Mouse (Mus musculus) limb, embryonic 15.5 days (tissue): ENCODE measurements around the gene Serpina1e. TPM values are rescaled to one million over a fixed set of nuclear protein-coding genes. Genes with fewer than 3 reads are reported as not detected.

Experiments
- ATAC-seq: fragments of 200-750 bp; cut with Nextera tagmentation; 2 replicates; pipeline ENCODE4 v1.8.0; 2017; ENCODE audit warnings: low read depth, moderate TSS enrichment; ENCODE audit not compliant: insufficient number of reproducible peaks, low FRiP score, low TSS enrichment
- H3K27ac ChIP-seq: fragments of 300-500 bp; sonication (generic); 2 replicates; pipeline ENCODE4 v1.5.1; 2015; ENCODE audit warnings: moderate library complexity, mild to moderate bottlenecking, inconsistent platforms
- H3K27me3 ChIP-seq: fragments of 300-500 bp; sonication (generic); 2 replicates; pipeline ENCODE4 v1.6.1; 2015; ENCODE audit warnings: inconsistent platforms
- H3K36me3 ChIP-seq: fragments of 300-500 bp; sonication (generic); 2 replicates; pipeline ENCODE4 v1.6.1; 2015; ENCODE audit warnings: inconsistent platforms
- H3K4me1 ChIP-seq: fragments of 300-500 bp; sonication (generic); 2 replicates; pipeline ENCODE4 v1.6.1; 2015; ENCODE audit warnings: inconsistent platforms
- H3K4me2 ChIP-seq: fragments of 300-500 bp; sonication (generic); 2 replicates; pipeline ENCODE4 v1.6.1; 2015; ENCODE audit warnings: mild to moderate bottlenecking, inconsistent platforms
- H3K4me3 ChIP-seq: fragments of 300-500 bp; sonication (generic); 2 replicates; pipeline ENCODE4 v1.5.1; 2015; ENCODE audit warnings: mild to moderate bottlenecking, inconsistent platforms
- H3K9ac ChIP-seq: fragments of 300-500 bp; sonication (generic); 2 replicates; pipeline ENCODE4 v1.6.1; 2015; ENCODE audit warnings: inconsistent platforms
- H3K9me3 ChIP-seq: fragments of 300-500 bp; sonication (generic); 2 replicates; pipeline ENCODE4 v1.6.1; 2016; ENCODE audit warnings: inconsistent platforms
- WGBS: fragments of 180-500 bp; shearing (Covaris S2); methylation state at CpG from one replicate; pipeline ENCODE4 v1.1.7; 2015; 5-methylcytosine and 5-hydroxymethylcytosine counted together
- polyA plus RNA-seq: library from polyadenylated mRNA; unstranded; fragments of >200 nt; fragmentation: Nextera tagmentation; extraction: Ambion mirVana; gene quantifications from 2 replicates; pipeline ENCODE4 v1.2.1, GENCODE M21; 2015

Gene Serpina1e
- 0.12 and 0.82 TPM in 2 replicates for polyA plus RNA-seq

DNA sequence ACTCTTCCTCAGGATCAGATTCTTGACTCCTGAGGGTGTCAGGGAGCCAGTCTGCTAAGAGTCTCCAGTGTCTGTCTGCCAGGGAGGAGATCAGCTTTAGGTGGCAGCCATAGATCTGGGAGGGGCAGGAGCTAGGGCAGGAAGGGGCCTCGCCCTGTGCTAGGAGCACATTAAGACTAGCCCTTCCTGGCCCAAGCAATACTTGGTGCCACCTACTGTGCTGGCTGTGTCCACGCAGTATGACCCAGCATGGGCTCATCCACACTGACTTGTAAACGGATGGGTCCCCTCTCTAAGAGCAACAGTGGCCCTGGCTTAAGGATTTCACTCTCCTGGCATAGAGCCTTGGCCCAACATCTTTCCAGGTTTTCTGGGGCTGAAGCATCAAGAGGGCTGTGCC lies at the start of gene Serpina1e:
TSS of gene Serpina1e (minus strand) at position 178 of the 400 bp plus-strand sequence.
- H3K36me3 ChIP-seq = no peaks in the 10 kb centered on the region
- ATAC-seq = no peak
- H3K9me3 ChIP-seq = no peaks in the 10 kb centered on the region
- no peak within 1 kb of the TSS for H3K4me3 ChIP-seq
- no peak within 1 kb of the TSS for H3K9ac ChIP-seq
- no peaks in the 10 kb centered on the region for H3K27me3 ChIP-seq
- WGBS = 74% methylated on average over 3 of the region's 3 CpGs
- H3K4me2 ChIP-seq = no peak within 1 kb of the TSS
- H3K4me1 ChIP-seq = no peaks in the 10 kb centered on the region
- H3K27ac ChIP-seq = no peak within 1 kb of the TSS

- Histone ChIP-seq H3K4me1 (peaks cover 3% of the 10 kb centered on the region; the same call in 1 of the 2 replicates), H3K9me3 (no peaks in the 10 kb centered on the region), H3K4me3 (no peak overlapping the region), H3K27me3 (no peaks in the 10 kb centered on the region), H3K9ac (no peak overlapping the region), H3K36me3 (no peaks in the 10 kb centered on the region), H3K4me2 (no peak overlapping the region), H3K27ac (no peak overlapping the region)
- WGBS = 75% methylated on average over 5 of the region's 5 CpGs
- ATAC-seq = no peak
These were observed 45.9 kb upstream of the Serpina1e start for GRCm38 (mm10) chr12:104004689-104005088.

GRCm38 (mm10) chr12:104003238-104003612 lies 44.5 kb upstream of the Serpina1e start:
- H3K4me3 ChIP-seq = no peak overlapping the region
- peaks cover 3% of the 10 kb centered on the region; the same call in 1 of the 2 replicates for H3K4me1 ChIP-seq
- H3K9ac ChIP-seq = no peak overlapping the region
- 52% methylated on average over 4 of the region's 4 CpGs for WGBS
- H3K27me3 ChIP-seq = no peaks in the 10 kb centered on the region
- H3K9me3 ChIP-seq = no peaks in the 10 kb centered on the region
- H3K36me3 ChIP-seq = no peaks in the 10 kb centered on the region
- H3K27ac ChIP-seq = no peak overlapping the region
- ATAC-seq = no peak
- no peak overlapping the region for H3K4me2 ChIP-seq

DNA sequence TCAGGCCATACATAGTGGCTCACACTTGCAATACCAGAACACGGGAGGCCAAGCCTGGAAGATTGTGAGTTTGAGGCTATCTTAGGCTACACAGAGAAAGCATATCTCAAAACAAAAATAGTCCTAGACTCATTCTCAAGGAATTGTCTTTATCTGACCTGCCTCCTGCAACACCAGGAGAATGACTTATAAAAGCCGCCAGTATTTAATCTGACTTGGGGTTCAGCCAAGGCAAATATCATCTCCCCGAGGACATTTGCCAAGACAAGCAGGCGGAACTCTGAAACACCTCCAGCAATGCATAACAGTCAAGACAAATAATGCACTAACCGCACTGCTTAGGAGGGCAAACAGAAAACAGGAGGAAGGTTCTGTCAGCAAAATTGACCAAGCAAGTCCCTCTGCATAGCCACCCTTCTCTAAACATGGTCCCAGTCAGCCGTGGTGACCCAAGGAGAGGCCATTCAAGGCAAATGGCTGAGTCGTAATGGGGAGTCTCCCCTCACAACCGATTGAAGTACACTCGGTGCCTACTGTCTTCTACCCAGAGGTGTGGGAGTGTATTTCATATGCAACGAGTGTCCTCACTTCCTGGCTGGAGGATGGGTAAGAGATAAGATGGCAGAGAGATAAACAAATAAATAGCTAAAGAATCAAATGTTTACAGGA lies 43.9 kb upstream of the Serpina1e start:
- ATAC-seq = no peak
- no peaks in the 10 kb centered on the region for H3K36me3 ChIP-seq
- no peak overlapping the region for H3K4me3 ChIP-seq
- H3K9me3 ChIP-seq = no peaks in the 10 kb centered on the region
- WGBS = 58% methylated on average over 10 of the region's 10 CpGs
- H3K27me3 ChIP-seq = no peaks in the 10 kb centered on the region
- no peak overlapping the region for H3K9ac ChIP-seq
- no peak overlapping the region for H3K27ac ChIP-seq
- H3K4me1 ChIP-seq = peaks cover 3% of the 10 kb centered on the region; the same call in 1 of the 2 replicates
- H3K4me2 ChIP-seq = no peak overlapping the region

DNA sequence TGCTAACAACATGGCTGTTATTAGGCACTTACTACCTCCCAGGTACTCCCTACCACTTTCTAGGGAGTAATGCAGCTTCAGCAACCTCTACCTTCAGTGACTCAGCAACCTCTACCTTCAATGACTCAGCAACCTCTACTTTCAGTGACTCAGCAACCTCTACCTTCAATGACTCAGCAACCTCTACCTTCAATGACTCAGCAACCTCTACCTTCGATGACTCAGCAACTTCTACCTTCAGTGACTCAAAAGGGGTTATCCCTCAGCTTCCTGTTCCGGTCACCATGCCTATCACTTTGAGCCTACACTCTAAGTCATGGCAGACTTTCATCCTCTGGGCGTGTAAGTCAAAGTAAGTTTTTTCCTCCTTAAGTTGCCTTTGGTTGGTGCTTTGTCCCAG lies 41.8 kb upstream of the Serpina1e start:
- Histone ChIP-seq H3K27me3 (no peaks in the 10 kb centered on the region), H3K4me2 (no peak overlapping the region), H3K9ac (no peak overlapping the region), H3K4me1 (peaks cover 3% of the 10 kb centered on the region; the same call in 1 of the 2 replicates), H3K4me3 (no peak overlapping the region), H3K36me3 (no peaks in the 10 kb centered on the region), H3K9me3 (no peaks in the 10 kb centered on the region), H3K27ac (no peak overlapping the region)
- WGBS = 85% methylated on average over 3 of the region's 3 CpGs
- no peak for ATAC-seq

DNA sequence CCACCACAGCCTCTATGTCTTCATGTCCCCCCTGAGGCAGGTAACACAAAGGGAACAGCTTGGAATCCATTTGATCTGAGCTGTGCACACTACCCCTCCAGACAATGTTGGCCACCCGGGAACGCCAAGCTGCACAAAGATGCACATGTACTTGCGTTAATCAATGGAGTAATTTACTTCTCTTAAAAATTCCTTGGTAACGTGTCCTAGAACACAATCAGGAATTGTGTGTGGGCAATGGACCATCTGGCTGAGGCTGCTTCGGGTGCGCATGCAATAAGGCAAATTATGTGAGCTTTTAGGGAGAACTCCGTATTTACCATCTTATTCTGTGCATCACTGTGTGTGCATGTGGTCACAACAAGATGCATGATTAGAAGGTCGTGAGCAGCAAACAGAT lies 40.8 kb upstream of the Serpina1e start:
- Histone ChIP-seq H3K4me2 (no peak overlapping the region), H3K4me3 (no peak overlapping the region), H3K27me3 (0 out of 2 replicates have a peak, but pooled peaks cover 2% of the 10 kb centered on the region), H3K27ac (no peak overlapping the region), H3K9me3 (no peaks in the 10 kb centered on the region), H3K4me1 (peaks cover 3% of the 10 kb centered on the region; the same call in 1 of the 2 replicates), H3K36me3 (no peaks in the 10 kb centered on the region), H3K9ac (no peak overlapping the region)
- no peak for ATAC-seq
- 82% methylated on average over 8 of the region's 8 CpGs for WGBS

DNA sequence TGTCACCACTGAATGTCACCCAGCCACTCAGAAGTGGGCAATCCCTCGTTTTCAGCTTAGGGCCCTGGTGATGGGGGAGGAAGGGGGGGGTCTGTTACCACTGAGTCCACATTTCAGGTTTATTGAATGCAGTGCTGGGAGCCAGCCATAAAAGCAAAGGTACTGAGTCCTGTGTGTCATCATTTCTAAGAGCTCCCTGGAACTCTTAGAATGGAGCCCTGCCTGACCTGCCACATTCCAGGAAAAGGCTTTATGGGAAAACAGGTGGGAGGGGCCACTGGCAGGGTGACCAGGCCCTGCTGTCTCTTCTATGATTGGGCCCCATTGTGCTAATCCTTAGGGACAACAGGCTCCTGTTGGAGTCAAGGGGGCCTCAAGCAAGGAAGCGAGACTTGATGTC lies 37.7 kb upstream of the Serpina1e start:
- Histone ChIP-seq H3K27ac (no peak overlapping the region), H3K9me3 (no peaks in the 10 kb centered on the region), H3K4me3 (no peak overlapping the region), H3K4me2 (no peak overlapping the region), H3K36me3 (no peaks in the 10 kb centered on the region), H3K27me3 (0 out of 2 replicates have a peak, but pooled peaks cover 2% of the 10 kb centered on the region), H3K9ac (no peak overlapping the region), H3K4me1 (no peaks in the 10 kb centered on the region)
- 56% methylated on average over 2 of the region's 2 CpGs for WGBS
- no peak for ATAC-seq

GRCm38 (mm10) chr12:103995292-103996072 lies 36.7 kb upstream of the Serpina1e start:
- WGBS = 40% methylated on average over 5 of the region's 5 CpGs
- no peak overlapping the region for H3K4me3 ChIP-seq
- no peak for ATAC-seq
- H3K27ac ChIP-seq = no peak overlapping the region
- H3K4me2 ChIP-seq = no peak overlapping the region
- H3K9ac ChIP-seq = no peak overlapping the region
- no peaks in the 10 kb centered on the region for H3K4me1 ChIP-seq
- no peaks in the 10 kb centered on the region for H3K9me3 ChIP-seq
- no peaks in the 10 kb centered on the region for H3K36me3 ChIP-seq
- H3K27me3 ChIP-seq = 0 out of 2 replicates have a peak, but pooled peaks cover 2% of the 10 kb centered on the region

GRCm38 (mm10) chr12:103992945-103993344 lies 34.2 kb upstream of the Serpina1e start:
- H3K4me3 ChIP-seq = no peak overlapping the region
- no peaks in the 10 kb centered on the region for H3K36me3 ChIP-seq
- no peak for ATAC-seq
- 62% methylated on average over 7 of the region's 7 CpGs for WGBS
- H3K4me1 ChIP-seq = no peaks in the 10 kb centered on the region
- no peaks in the 10 kb centered on the region for H3K9me3 ChIP-seq
- H3K27ac ChIP-seq = no peak overlapping the region
- H3K4me2 ChIP-seq = no peak overlapping the region
- H3K9ac ChIP-seq = no peak overlapping the region
- H3K27me3 ChIP-seq = 0 out of 2 replicates have a peak, but pooled peaks cover 2% of the 10 kb centered on the region

GRCm38 (mm10) chr12:103989857-103990256 lies 31.1 kb upstream of the Serpina1e start, which contains the start of gene Serpina11:
TSS of gene Serpina11 (minus strand) at chr12:103989957.
- 84% methylated on average over 6 of the region's 6 CpGs for WGBS
- no peak for ATAC-seq
- no peaks in the 10 kb centered on the region for H3K4me1 ChIP-seq

DNA sequence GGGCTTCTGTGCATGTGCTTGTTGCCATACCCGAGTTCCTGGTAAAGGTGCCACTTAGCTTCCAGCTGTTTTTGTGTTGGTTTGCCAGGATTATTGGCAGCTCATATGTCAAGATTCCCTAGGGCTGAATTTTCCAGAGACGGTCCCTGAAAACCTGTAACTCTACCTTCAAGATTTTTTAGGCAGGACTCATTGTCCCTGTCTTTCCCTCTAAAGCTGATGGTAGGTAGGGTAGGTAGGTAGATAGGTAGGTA lies 30.7 kb upstream of the Serpina1e start:
- Histone ChIP-seq H3K27ac (no peak overlapping the region), H3K4me2 (no peak overlapping the region), H3K36me3 (no peaks in the 10 kb centered on the region), H3K9me3 (no peaks in the 10 kb centered on the region), H3K4me1 (no peaks in the 10 kb centered on the region), H3K9ac (no peak overlapping the region), H3K4me3 (no peak overlapping the region), H3K27me3 (no peaks in the 10 kb centered on the region)
- ATAC-seq = no peak
- 44% methylated on average over 2 of the region's 2 CpGs for WGBS

More at GRCm38 (mm10) chr12:103989857-103990256, 31.1 kb upstream of the Serpina1e start, which contains the start of gene Serpina11:
- H3K4me2 ChIP-seq = no peak within 1 kb of the TSS
- H3K9me3 ChIP-seq = no peaks in the 10 kb centered on the region
- no peak within 1 kb of the TSS for H3K27ac ChIP-seq
- no peak within 1 kb of the TSS for H3K9ac ChIP-seq
- H3K36me3 ChIP-seq = no peaks in the 10 kb centered on the region
- H3K4me3 ChIP-seq = no peak within 1 kb of the TSS
- 0 out of 2 replicates have a peak, but pooled peaks cover under 1% of the 10 kb centered on the region for H3K27me3 ChIP-seq
